Mouse (Mus musculus): ENCODE data around the gene Get4.

DNA sequence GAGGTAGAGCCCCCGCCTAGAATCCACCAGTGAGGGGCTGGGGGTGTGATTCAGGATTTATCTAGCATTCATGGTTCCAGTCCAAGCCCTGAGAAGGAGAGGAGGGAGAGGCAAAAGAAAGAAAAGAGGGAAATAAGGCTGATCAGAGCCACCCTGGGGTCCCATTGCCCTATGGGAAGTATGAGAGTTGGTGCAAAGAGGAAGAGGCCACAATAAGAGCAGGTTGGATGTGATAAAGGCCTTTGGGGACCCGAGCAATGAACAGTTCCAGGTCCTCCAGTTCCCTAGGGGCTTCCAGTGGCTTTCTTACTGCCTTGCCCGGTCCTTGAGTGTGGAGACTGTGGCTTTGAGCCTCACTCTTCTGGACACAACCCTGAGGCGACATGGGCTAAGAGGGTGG is 35.7 kb downstream of the Get4 start:
- TF ChIP-seq POLR2A (IDR thresholded peaks at IDR 0.05; ENCODE audit: borderline replicate concordance, insufficient read depth, low read length) (no peak), CTCF (IDR thresholded peaks at IDR 0.05; ENCODE audit: borderline replicate concordance, insufficient read depth, low read depth, low read length) (no peak)

Measured in cerebellum, adult 2 months (tissue).